Mouse (Mus musculus): ENCODE measurements around the gene Camk2d. TPM values are rescaled to one million over a fixed set of nuclear protein-coding genes. Genes with fewer than 3 reads are reported as not detected.

The Camk2d gene
- polyA plus RNA-seq, 1 experiment from 2014 or later, result 3.5 TPM

DNA sequence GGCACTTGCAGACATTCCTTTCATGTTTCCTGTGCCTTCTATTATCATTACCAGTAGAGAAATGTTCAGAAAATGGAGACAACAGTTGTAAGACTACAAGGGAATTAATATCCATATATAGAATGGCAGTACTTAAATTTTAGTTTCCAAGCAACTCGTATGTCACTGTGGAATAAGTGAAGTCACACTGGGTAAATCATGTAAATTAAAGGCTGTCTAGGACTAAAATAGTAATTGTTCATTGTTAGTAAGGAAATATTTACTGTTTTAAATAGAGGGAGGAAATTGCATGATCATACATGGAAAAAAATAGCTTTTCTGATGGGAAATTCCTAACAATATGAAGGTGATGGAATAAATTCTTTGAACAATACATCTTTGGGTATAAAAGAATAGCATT is 57.0 kb downstream of the Camk2d start:
- Histone ChIP-seq H3K4me1 (ENCODE audit: control insufficient read depth, low read depth, low read length) (no peaks in the 10 kb centered on the region), H3K4me2 (ENCODE audit: low read depth, low read length) (no peak overlapping the region), H3K36me3 (ENCODE audit: control insufficient read depth, insufficient read depth) (no peaks in the 10 kb centered on the region), H3K27me3 (ENCODE audit: control insufficient read depth, insufficient read depth, low read depth, low read length) (no peaks in the 10 kb centered on the region), H3K9me3 (replicated peaks; ENCODE audit: control insufficient read depth, low read length) (no peaks in the 10 kb centered on the region), H3K4me3 (ENCODE audit: low read depth, low read length) (no peak overlapping the region), H3K27ac (ENCODE audit: low read length) (no peak overlapping the region), H3K9ac (ENCODE audit: low read depth, low read length) (no peak overlapping the region)
- WGBS (ENCODE audit: insufficient replicate concordance), result 57% methylated on average over 1 of the region's 1 CpGs
- no peak for ATAC-seq (ENCODE audit: low read depth)

- 63% methylated on average over 3 of the region's 3 CpGs for WGBS (ENCODE audit: insufficient replicate concordance)
- no peaks in the 10 kb centered on the region for H3K4me1 ChIP-seq (ENCODE audit: control insufficient read depth, low read depth, low read length)
- no peaks in the 10 kb centered on the region for H3K27me3 ChIP-seq (ENCODE audit: control insufficient read depth, insufficient read depth, low read depth, low read length)
- H3K36me3 ChIP-seq (ENCODE audit: control insufficient read depth, insufficient read depth), result no peaks in the 10 kb centered on the region
- no peak overlapping the region for H3K4me2 ChIP-seq (ENCODE audit: low read depth, low read length)
- H3K27ac ChIP-seq (ENCODE audit: low read length), result no peak overlapping the region
- H3K4me3 ChIP-seq (ENCODE audit: low read depth, low read length), result no peak overlapping the region
- H3K9ac ChIP-seq (ENCODE audit: low read depth, low read length), result no peak overlapping the region
- H3K9me3 ChIP-seq (replicated peaks; ENCODE audit: control insufficient read depth, low read length), result no peaks in the 10 kb centered on the region
- no peak for ATAC-seq (ENCODE audit: low read depth)
These were observed 60.1 kb downstream of the Camk2d start for GRCm38 (mm10) chr3:126656173-126656572.

- Histone ChIP-seq H3K27ac (ENCODE audit: low read length) (no peak overlapping the region), H3K4me1 (ENCODE audit: control insufficient read depth, low read depth, low read length) (no peaks in the 10 kb centered on the region), H3K27me3 (ENCODE audit: control insufficient read depth, insufficient read depth, low read depth, low read length) (no peaks in the 10 kb centered on the region), H3K9ac (ENCODE audit: low read depth, low read length) (no peak overlapping the region), H3K4me2 (ENCODE audit: low read depth, low read length) (no peak overlapping the region), H3K9me3 (replicated peaks; ENCODE audit: control insufficient read depth, low read length) (no peaks in the 10 kb centered on the region), H3K36me3 (ENCODE audit: control insufficient read depth, insufficient read depth) (no peaks in the 10 kb centered on the region), H3K4me3 (ENCODE audit: low read depth, low read length) (no peak overlapping the region)
- WGBS (ENCODE audit: insufficient replicate concordance), result 18% methylated on average over 4 of the region's 4 CpGs
- ATAC-seq (ENCODE audit: low read depth), result no peak
These were observed 61.8 kb downstream of the Camk2d start for GRCm38 (mm10) chr3:126657895-126658294.

DNA sequence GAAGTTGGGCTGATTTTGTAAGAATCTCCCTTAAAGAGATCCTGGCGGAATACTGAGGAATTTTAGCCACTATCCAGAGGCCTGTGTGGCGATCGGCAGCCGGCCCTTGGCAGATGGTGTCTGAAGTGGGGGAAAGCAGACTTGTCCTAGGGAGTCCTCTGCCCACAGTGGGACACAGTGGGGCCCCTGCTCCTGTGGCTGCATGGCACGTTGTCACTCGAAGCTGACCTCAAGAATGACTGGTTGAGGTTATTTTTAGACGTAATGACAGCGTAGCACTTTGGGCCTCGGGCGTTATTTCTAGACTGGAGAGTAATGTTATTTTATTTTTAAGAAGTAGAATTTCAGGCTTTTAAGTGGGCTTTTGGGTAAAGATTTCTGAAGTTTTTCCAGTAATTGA is 62.7 kb downstream of the Camk2d start:
- Histone ChIP-seq H3K4me3 (ENCODE audit: low read depth, low read length) (no peak overlapping the region), H3K27me3 (ENCODE audit: control insufficient read depth, insufficient read depth, low read depth, low read length) (no peaks in the 10 kb centered on the region), H3K4me1 (ENCODE audit: control insufficient read depth, low read depth, low read length) (no peaks in the 10 kb centered on the region), H3K27ac (ENCODE audit: low read length) (no peak overlapping the region), H3K4me2 (ENCODE audit: low read depth, low read length) (no peak overlapping the region), H3K36me3 (ENCODE audit: control insufficient read depth, insufficient read depth) (no peaks in the 10 kb centered on the region), H3K9ac (ENCODE audit: low read depth, low read length) (no peak overlapping the region), H3K9me3 (replicated peaks; ENCODE audit: control insufficient read depth, low read length) (no peaks in the 10 kb centered on the region)
- ATAC-seq (ENCODE audit: low read depth), result no peak
- WGBS (ENCODE audit: insufficient replicate concordance), result 38% methylated on average over 10 of the region's 10 CpGs

GRCm38 (mm10) chr3:126659235-126659634 is 63.1 kb downstream of the Camk2d start:
- Histone ChIP-seq H3K4me3 (ENCODE audit: low read depth, low read length) (no peak overlapping the region), H3K36me3 (ENCODE audit: control insufficient read depth, insufficient read depth) (no peaks in the 10 kb centered on the region), H3K9me3 (replicated peaks; ENCODE audit: control insufficient read depth, low read length) (no peaks in the 10 kb centered on the region), H3K9ac (ENCODE audit: low read depth, low read length) (no peak overlapping the region), H3K4me1 (ENCODE audit: control insufficient read depth, low read depth, low read length) (no peaks in the 10 kb centered on the region), H3K27ac (ENCODE audit: low read length) (no peak overlapping the region), H3K4me2 (ENCODE audit: low read depth, low read length) (no peak overlapping the region), H3K27me3 (ENCODE audit: control insufficient read depth, insufficient read depth, low read depth, low read length) (no peaks in the 10 kb centered on the region)
- ATAC-seq (ENCODE audit: low read depth), result no peak
- 60% methylated on average over 8 of the region's 8 CpGs for WGBS (ENCODE audit: insufficient replicate concordance)

- no peak for ATAC-seq (ENCODE audit: low read depth)
- no peak overlapping the region for H3K27ac ChIP-seq (ENCODE audit: low read length)
These were observed 63.9 kb downstream of the Camk2d start for GRCm38 (mm10) chr3:126659832-126660564.

DNA sequence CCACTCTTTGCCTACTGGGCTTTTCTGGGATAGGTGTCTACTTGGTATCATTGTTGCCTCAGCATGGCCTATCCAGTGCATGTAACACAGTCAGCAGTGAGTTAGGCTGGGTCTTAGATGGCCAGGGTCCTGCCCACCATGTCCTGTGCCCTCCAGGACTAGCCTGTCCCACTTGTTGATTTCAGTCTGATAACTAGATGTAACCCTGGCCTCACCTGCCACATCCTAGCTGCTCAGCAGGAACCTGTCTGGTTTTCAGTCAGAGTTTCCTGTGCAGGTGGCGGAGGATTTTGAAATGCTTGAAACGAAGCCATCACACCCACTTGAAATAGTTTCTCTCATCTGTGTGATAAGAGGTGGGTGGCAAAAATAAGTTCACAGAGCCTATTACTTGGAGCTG is 64.5 kb downstream of the Camk2d start:
- H3K4me2 ChIP-seq (ENCODE audit: low read depth, low read length), result no peak overlapping the region
- 56% methylated on average over 2 of the region's 2 CpGs for WGBS (ENCODE audit: insufficient replicate concordance)
- H3K9ac ChIP-seq (ENCODE audit: low read depth, low read length), result no peak overlapping the region
- no peaks in the 10 kb centered on the region for H3K36me3 ChIP-seq (ENCODE audit: control insufficient read depth, insufficient read depth)
- no peak for ATAC-seq (ENCODE audit: low read depth)
- no peak overlapping the region for H3K4me3 ChIP-seq (ENCODE audit: low read depth, low read length)
- H3K4me1 ChIP-seq (ENCODE audit: control insufficient read depth, low read depth, low read length), result no peaks in the 10 kb centered on the region
- H3K27me3 ChIP-seq (ENCODE audit: control insufficient read depth, insufficient read depth, low read depth, low read length), result no peaks in the 10 kb centered on the region
- no peak overlapping the region for H3K27ac ChIP-seq (ENCODE audit: low read length)
- H3K9me3 ChIP-seq (replicated peaks; ENCODE audit: control insufficient read depth, low read length), result no peaks in the 10 kb centered on the region

More at GRCm38 (mm10) chr3:126659832-126660564, 63.9 kb downstream of the Camk2d start:
- no peaks in the 10 kb centered on the region for H3K36me3 ChIP-seq (ENCODE audit: control insufficient read depth, insufficient read depth)
- no peak overlapping the region for H3K9ac ChIP-seq (ENCODE audit: low read depth, low read length)
- H3K27me3 ChIP-seq (ENCODE audit: control insufficient read depth, insufficient read depth, low read depth, low read length), result no peaks in the 10 kb centered on the region
- no peak overlapping the region for H3K4me2 ChIP-seq (ENCODE audit: low read depth, low read length)
- no peaks in the 10 kb centered on the region for H3K9me3 ChIP-seq (replicated peaks; ENCODE audit: control insufficient read depth, low read length)
- no peak overlapping the region for H3K4me3 ChIP-seq (ENCODE audit: low read depth, low read length)
- H3K4me1 ChIP-seq (ENCODE audit: control insufficient read depth, low read depth, low read length), result no peaks in the 10 kb centered on the region
- 50% methylated on average over 8 of the region's 8 CpGs for WGBS (ENCODE audit: insufficient replicate concordance)

- H3K4me1 ChIP-seq (ENCODE audit: control insufficient read depth, low read depth, low read length), result no peaks in the 10 kb centered on the region
- H3K9ac ChIP-seq (ENCODE audit: low read depth, low read length), result no peak overlapping the region
- no peak overlapping the region for H3K4me3 ChIP-seq (ENCODE audit: low read depth, low read length)
- no peaks in the 10 kb centered on the region for H3K9me3 ChIP-seq (replicated peaks; ENCODE audit: control insufficient read depth, low read length)
- H3K4me2 ChIP-seq (ENCODE audit: low read depth, low read length), result no peak overlapping the region
- no peaks in the 10 kb centered on the region for H3K36me3 ChIP-seq (ENCODE audit: control insufficient read depth, insufficient read depth)
- WGBS (ENCODE audit: insufficient replicate concordance), result 51% methylated on average over 6 of the region's 6 CpGs
- no peak for ATAC-seq (ENCODE audit: low read depth)
- H3K27ac ChIP-seq (ENCODE audit: low read length), result no peak overlapping the region
- H3K27me3 ChIP-seq (ENCODE audit: control insufficient read depth, insufficient read depth, low read depth, low read length), result no peaks in the 10 kb centered on the region
These were observed 64.9 kb downstream of the Camk2d start for GRCm38 (mm10) chr3:126660986-126661385.

DNA sequence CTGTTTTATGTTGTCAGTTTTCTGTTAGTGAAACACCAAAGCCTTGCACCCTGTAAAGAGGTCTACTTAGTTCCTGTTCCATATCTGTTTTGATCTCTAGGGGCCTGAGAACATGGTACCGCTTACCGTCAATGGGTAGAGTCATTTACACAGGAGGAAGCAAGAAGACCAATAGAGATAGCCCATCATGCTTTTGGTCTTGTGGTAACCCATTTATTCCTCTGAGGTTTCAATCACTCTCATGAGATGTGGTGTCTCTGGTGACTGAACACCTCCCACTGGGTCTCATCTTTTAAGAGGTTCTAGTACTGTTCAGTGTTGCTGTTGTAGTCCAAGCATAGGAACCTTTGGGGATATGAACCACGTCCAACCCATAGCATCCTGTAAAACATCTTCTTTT is 65.8 kb downstream of the Camk2d start:
- Histone ChIP-seq H3K36me3 (ENCODE audit: control insufficient read depth, insufficient read depth) (no peaks in the 10 kb centered on the region), H3K4me2 (ENCODE audit: low read depth, low read length) (no peak overlapping the region), H3K9ac (ENCODE audit: low read depth, low read length) (no peak overlapping the region), H3K27ac (ENCODE audit: low read length) (no peak overlapping the region), H3K4me3 (ENCODE audit: low read depth, low read length) (no peak overlapping the region), H3K4me1 (ENCODE audit: control insufficient read depth, low read depth, low read length) (no peaks in the 10 kb centered on the region), H3K9me3 (replicated peaks; ENCODE audit: control insufficient read depth, low read length) (no peaks in the 10 kb centered on the region), H3K27me3 (ENCODE audit: control insufficient read depth, insufficient read depth, low read depth, low read length) (no peaks in the 10 kb centered on the region)
- ATAC-seq (ENCODE audit: low read depth), result no peak
- WGBS (ENCODE audit: insufficient replicate concordance), result 40% methylated on average over 3 of the region's 3 CpGs
